Mouse (Mus musculus) small intestine, adult 2 months (tissue): ENCODE measurements around the gene A830005F24Rik.

ENCODE experiments used
- CTCF ChIP-seq: fragments of 200-500 bp; IDR thresholded peaks from 2 replicates; pipeline ENCODE4 v1.5.1; 2012; ENCODE audit warnings: low read depth, mild to moderate bottlenecking, control low read depth, inconsistent platforms, low read length, moderate library complexity, mixed read lengths; ENCODE audit not compliant: insufficient replicate concordance, insufficient read length; ENCODE audit errors: extremely low read depth
- POLR2A ChIP-seq: fragments of 200-500 bp; IDR thresholded peaks from 2 replicates; pipeline ENCODE4 v1.6.1; 2012; ENCODE audit warnings: low read depth, mild to moderate bottlenecking, control low read depth, inconsistent platforms, low read length, moderate library complexity

GRCm38 (mm10) chr13:48528123-48528871 lies 14.9 kb downstream of the A830005F24Rik start:
- no peak for TF ChIP-seq POLR2A
- peak; percentile 64; the same call in 1 of the 2 replicates for TF ChIP-seq CTCF
